Mouse (Mus musculus): ENCODE results near the gene Gzmm. TPM values are rescaled to one million over a fixed set of nuclear protein-coding genes. Genes with fewer than 3 reads are reported as not detected.

Gzmm gene
- total RNA-seq, 1 experiment, result 2.5 TPM

DNA sequence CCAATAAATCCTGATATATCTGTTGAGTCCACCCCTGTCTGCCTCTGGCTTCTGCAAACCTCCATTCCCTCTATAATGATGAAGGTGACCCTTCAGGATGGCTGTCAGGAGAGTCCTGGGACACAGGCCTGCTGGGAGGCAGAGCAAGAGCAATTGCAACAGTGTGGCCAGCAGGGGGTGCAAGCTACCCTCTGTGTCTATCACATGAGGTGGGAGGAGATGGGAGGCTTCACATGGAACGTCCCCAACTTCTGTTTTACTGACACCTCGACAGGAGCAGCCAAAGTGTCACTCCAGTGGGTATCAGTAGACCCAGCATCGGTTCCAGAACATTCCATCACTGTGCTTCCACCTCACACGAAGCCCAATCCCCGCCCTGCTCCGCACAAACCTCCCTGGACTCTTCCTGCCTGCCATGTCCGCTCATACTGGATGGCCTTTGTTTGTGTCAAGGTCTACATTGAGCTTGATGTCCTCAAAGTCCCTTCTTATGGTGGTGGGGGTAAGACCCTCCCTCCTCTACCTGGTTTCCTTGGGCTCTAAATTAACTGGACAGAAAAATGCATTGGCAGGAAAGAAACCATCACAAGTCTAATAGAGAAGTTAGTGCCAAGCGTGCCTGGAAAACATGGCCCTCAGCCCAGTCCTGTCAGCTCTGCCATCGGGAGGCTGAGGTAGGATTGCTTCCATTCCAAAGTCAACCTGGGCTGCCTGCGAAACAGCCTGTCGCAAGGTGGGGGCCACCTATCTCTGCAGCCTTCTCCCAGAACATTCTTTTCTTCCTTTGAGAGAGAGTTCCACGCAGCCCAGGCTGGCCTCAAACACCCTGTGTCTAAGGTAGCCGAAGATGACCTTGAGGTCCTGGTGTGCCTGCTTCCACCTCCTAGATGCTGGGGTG, 6.7 kb downstream of the Gzmm start:
- in situ Hi-C loops (cut with MboI; ENCODE audit: low sequenced_read_pairs in 2 of 2, unreplicated experiment in 2 of 2), result no loop called here
- H3K27ac ChIP-seq (ENCODE audit: insufficient read depth, low read depth, low read length, poor library complexity, severe bottlenecking), result no peak overlapping the region
- peak; percentile 66 for DNase-seq (ENCODE audit: low read depth, low spot score)
- no peak overlapping the region for H3K9ac ChIP-seq (ENCODE audit: insufficient read depth, low read depth, low read length, poor library complexity, severe bottlenecking)
- no peak for TF ChIP-seq ZC3H11A (IDR thresholded peaks at IDR 0.05; ENCODE audit: borderline replicate concordance, low read depth, low read length)
- TF ChIP-seq HCFC1 (IDR thresholded peaks at IDR 0.05; ENCODE audit: borderline replicate concordance, insufficient read depth, low read length), result no peak; the same call in 1 of the 2 replicates
- TF ChIP-seq ZNF384 (IDR thresholded peaks at IDR 0.05; ENCODE audit: low read depth, low read length), result no peak
- no peak for TF ChIP-seq CHD2 (IDR thresholded peaks at IDR 0.05; ENCODE audit: low read depth, low read length)
- TF ChIP-seq MAFK (IDR thresholded peaks at IDR 0.05; ENCODE audit: insufficient read depth, low read depth, low read length), result no peak
- H3K4me1 ChIP-seq (ENCODE audit: control insufficient read depth in 2 of 2, insufficient read depth in 2 of 2, low read length in 2 of 2, poor library complexity in 1 of 2), result peaks cover 0 to 9% of the 10 kb centered on the region in 2 experiments; a peak in 1 of 4 replicates
- no peak overlapping the region for H3K4me3 ChIP-seq (ENCODE audit: insufficient read depth in 1 of 2, low read depth in 1 of 2, low read length in 2 of 2, poor library complexity in 1 of 2, severe bottlenecking in 1 of 2)
- no peaks in the 10 kb centered on the region for H3K36me3 ChIP-seq (ENCODE audit: control insufficient read depth, insufficient read depth, low read length, poor library complexity, severe bottlenecking)
- H3K9me3 ChIP-seq (ENCODE audit: control insufficient read depth, insufficient read depth, low read depth, low read length), result no peaks in the 10 kb centered on the region

- Histone ChIP-seq H3K9me3 (ENCODE audit: control insufficient read depth, insufficient read depth, low read depth, low read length) (no peaks in the 10 kb centered on the region), H3K4me3 (ENCODE audit: insufficient read depth in 1 of 2, low read depth in 1 of 2, low read length in 2 of 2, poor library complexity in 1 of 2, severe bottlenecking in 1 of 2) (no peak overlapping the region), H3K4me1 (ENCODE audit: control insufficient read depth in 2 of 2, insufficient read depth in 2 of 2, low read length in 2 of 2, poor library complexity in 1 of 2) (peaks cover 0 to 9% of the 10 kb centered on the region in 2 experiments; a peak in 1 of 4 replicates), H3K9ac (ENCODE audit: insufficient read depth, low read depth, low read length, poor library complexity, severe bottlenecking) (no peak overlapping the region), H3K36me3 (ENCODE audit: control insufficient read depth, insufficient read depth, low read length, poor library complexity, severe bottlenecking) (no peaks in the 10 kb centered on the region), H3K27ac (ENCODE audit: insufficient read depth, low read depth, low read length, poor library complexity, severe bottlenecking) (no peak overlapping the region)
- TF ChIP-seq ZNF384 (IDR thresholded peaks at IDR 0.05; ENCODE audit: low read depth, low read length) (no peak), ZC3H11A (IDR thresholded peaks at IDR 0.05; ENCODE audit: borderline replicate concordance, low read depth, low read length) (no peak), MAFK (IDR thresholded peaks at IDR 0.05; ENCODE audit: insufficient read depth, low read depth, low read length) (no peak), CHD2 (IDR thresholded peaks at IDR 0.05; ENCODE audit: low read depth, low read length) (no peak), HCFC1 (IDR thresholded peaks at IDR 0.05; ENCODE audit: borderline replicate concordance, insufficient read depth, low read length) (no peak)
- no peak for DNase-seq (ENCODE audit: low read depth, low spot score)
- in situ Hi-C loops (cut with MboI; ENCODE audit: low sequenced_read_pairs in 2 of 2, unreplicated experiment in 2 of 2), result no loop called here
These were observed 7.4 kb downstream of the Gzmm start for GRCm38 (mm10) chr10:79696129-79696651.

DNA sequence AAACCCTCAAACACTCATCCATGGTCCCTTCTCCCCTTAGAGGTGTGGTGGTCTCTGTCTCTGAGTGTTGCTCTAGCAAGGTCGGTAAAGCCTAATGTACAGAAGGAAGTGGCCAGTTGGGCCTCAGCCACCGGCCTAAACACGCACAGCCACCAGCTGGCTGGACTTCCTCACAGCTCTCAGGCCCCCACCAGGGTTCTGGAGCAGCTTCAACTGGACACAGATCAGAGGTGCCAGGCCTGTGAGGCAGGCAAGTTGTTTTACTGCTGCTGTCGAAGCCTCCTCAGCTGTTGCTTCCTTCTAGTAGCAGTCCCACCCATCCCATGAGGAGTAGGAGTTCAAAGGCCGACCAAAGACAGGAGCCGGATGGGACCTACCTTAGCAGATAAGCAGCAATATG, 9.1 kb downstream of the Gzmm start:
- no peaks in the 10 kb centered on the region for H3K36me3 ChIP-seq (ENCODE audit: control insufficient read depth, insufficient read depth, low read length, poor library complexity, severe bottlenecking)
- H3K9ac ChIP-seq (ENCODE audit: insufficient read depth, low read depth, low read length, poor library complexity, severe bottlenecking), result no peak overlapping the region
- no peak overlapping the region; the same call in 1 of the 2 replicates for H3K27ac ChIP-seq (ENCODE audit: insufficient read depth, low read depth, low read length, poor library complexity, severe bottlenecking)
- in situ Hi-C loops (cut with MboI; ENCODE audit: low sequenced_read_pairs in 2 of 2, unreplicated experiment in 2 of 2), result no loop called here
- peaks cover 0 to 9% of the 10 kb centered on the region in 2 experiments; a peak in 1 of 4 replicates for H3K4me1 ChIP-seq (ENCODE audit: control insufficient read depth in 2 of 2, insufficient read depth in 2 of 2, low read length in 2 of 2, poor library complexity in 1 of 2)
- no peak for TF ChIP-seq CHD2 (IDR thresholded peaks at IDR 0.05; ENCODE audit: low read depth, low read length)
- TF ChIP-seq ZNF384 (IDR thresholded peaks at IDR 0.05; ENCODE audit: low read depth, low read length), result no peak
- TF ChIP-seq MAFK (IDR thresholded peaks at IDR 0.05; ENCODE audit: insufficient read depth, low read depth, low read length), result no peak
- no peak for TF ChIP-seq ZC3H11A (IDR thresholded peaks at IDR 0.05; ENCODE audit: borderline replicate concordance, low read depth, low read length)
- TF ChIP-seq HCFC1 (IDR thresholded peaks at IDR 0.05; ENCODE audit: borderline replicate concordance, insufficient read depth, low read length), result no peak
- no peak overlapping the region for H3K4me3 ChIP-seq (ENCODE audit: insufficient read depth in 1 of 2, low read depth in 1 of 2, low read length in 2 of 2, poor library complexity in 1 of 2, severe bottlenecking in 1 of 2)
- no peak for DNase-seq (ENCODE audit: low read depth, low spot score)
- H3K9me3 ChIP-seq (ENCODE audit: control insufficient read depth, insufficient read depth, low read depth, low read length), result no peaks in the 10 kb centered on the region

DNA sequence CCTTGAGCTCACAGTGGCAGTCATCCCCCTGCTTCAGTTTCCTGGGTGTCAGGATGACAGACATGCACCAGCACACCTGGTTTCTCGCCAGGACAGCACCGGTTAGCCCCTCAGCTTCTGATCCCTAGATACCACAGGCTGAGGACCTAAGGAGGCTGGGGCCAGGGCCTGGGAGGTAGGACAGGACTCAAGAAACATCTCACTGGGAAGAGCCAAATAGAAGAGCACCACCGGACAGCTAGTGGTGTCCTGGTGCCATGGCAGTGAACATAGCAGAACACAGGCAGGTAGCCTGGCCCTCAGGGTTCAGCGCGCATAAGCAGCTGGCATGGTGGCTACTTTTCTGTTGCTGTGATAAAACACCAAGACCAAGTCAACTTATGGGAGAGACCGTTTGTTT, 9.6 kb downstream of the Gzmm start:
- Histone ChIP-seq H3K27ac (ENCODE audit: insufficient read depth, low read depth, low read length, poor library complexity, severe bottlenecking) (no peak overlapping the region), H3K36me3 (ENCODE audit: control insufficient read depth, insufficient read depth, low read length, poor library complexity, severe bottlenecking) (no peaks in the 10 kb centered on the region), H3K4me1 (ENCODE audit: control insufficient read depth in 2 of 2, insufficient read depth in 2 of 2, low read length in 2 of 2, poor library complexity in 1 of 2) (peaks cover 0 to 9% of the 10 kb centered on the region in 2 experiments; a peak in 1 of 4 replicates), H3K9ac (ENCODE audit: insufficient read depth, low read depth, low read length, poor library complexity, severe bottlenecking) (no peak overlapping the region), H3K9me3 (ENCODE audit: control insufficient read depth, insufficient read depth, low read depth, low read length) (no peaks in the 10 kb centered on the region), H3K4me3 (ENCODE audit: insufficient read depth in 1 of 2, low read depth in 1 of 2, low read length in 2 of 2, poor library complexity in 1 of 2, severe bottlenecking in 1 of 2) (no peak overlapping the region)
- TF ChIP-seq HCFC1 (IDR thresholded peaks at IDR 0.05; ENCODE audit: borderline replicate concordance, insufficient read depth, low read length) (no peak), MAFK (IDR thresholded peaks at IDR 0.05; ENCODE audit: insufficient read depth, low read depth, low read length) (no peak), ZNF384 (IDR thresholded peaks at IDR 0.05; ENCODE audit: low read depth, low read length) (no peak), ZC3H11A (IDR thresholded peaks at IDR 0.05; ENCODE audit: borderline replicate concordance, low read depth, low read length) (no peak), CHD2 (IDR thresholded peaks at IDR 0.05; ENCODE audit: low read depth, low read length) (no peak)
- DNase-seq (ENCODE audit: low read depth, low spot score), result no peak
- in situ Hi-C loops (cut with MboI; ENCODE audit: low sequenced_read_pairs in 2 of 2, unreplicated experiment in 2 of 2), result no loop called here
